Mouse (Mus musculus) lung, postnatal 36 days (tissue): ENCODE results near the gene Hjurp.

Experiments
- DNase-seq: peaks from one replicate; pipeline ENCODE4 v3.0.0; 2022; ENCODE audit warnings: mixed read lengths

Gene Hjurp

GRCm38 (mm10) chr1:88279111-88280005, 1.9 kb upstream of the Hjurp start:
- peak; percentile 88 for DNase-seq

DNA sequence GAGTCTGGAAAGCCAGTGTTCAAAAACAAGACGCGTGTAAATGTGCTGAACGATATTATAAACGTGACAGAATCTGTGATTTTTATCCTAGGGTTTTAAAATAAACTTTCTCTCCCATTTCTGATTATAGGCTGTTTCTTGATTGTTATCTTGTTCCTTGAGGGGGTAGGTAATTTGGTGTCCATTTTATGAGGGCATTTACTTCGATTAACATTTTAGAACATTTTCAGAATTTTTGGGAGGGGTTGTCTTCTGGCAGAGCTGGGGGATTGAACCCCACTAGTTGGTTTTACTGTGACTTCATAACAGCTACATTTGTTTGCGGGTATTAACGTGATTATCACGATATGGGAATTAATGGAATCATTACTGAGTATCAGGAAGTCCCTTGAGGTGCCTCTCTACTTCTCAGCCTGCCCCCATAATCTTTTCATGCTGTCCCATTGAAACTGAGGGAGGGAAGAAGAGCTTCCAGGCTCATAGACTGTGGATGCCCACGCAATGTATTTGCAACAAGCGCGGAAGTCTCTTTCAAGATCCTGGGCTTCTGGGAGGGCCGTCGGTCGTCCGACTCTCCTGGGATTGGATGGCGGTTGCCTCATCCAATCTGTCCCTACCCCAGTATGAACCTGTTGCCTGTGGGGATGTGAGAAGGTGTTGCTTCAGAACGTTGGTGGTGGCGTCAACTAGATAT, 532 bp upstream of the Hjurp start:
- no peak for DNase-seq

GRCm38 (mm10) chr1:88276524-88277097, 822 bp downstream of the Hjurp start:
- DNase-seq, result no peak

DNA sequence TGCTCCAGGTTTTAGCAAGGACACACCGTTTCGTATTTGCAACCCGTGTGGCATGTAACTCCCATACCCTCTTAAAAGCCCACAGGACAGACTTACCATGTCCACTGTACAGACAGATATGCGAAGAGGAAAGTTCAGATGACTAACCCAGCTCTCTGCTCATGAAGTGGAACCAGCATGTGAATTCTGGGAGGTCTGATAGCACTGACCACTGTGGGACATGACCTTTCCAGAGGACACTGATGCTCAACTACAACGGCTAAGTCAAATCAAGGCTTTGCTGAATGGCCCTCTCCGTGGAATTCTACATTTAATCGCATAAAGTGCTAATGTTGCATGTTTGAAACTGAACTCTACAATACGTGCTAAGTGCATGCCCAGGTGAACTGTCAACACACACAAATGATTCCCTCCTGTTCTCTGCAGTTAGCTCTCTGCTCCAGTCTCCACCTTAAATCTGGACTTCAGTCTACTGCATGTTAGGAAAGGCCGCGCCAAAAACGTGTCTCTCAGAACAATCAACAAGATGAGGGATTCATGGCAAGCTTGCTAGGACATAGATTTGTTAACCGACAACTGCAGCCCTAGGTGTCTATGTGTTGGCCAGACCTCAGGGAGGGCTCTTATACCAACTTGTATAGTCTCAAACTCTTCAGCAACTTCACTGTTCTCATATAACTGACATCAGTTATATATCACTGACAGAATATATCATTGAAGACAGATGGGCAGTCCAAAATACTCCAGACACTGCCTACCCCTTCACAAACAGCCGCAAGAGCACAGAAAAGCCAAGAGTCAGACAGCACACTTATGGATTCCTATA, 1.5 kb downstream of the Hjurp start:
- peak; percentile 17 for DNase-seq

GRCm38 (mm10) chr1:88275078-88275680, 2.3 kb downstream of the Hjurp start:
- peak; percentile 1 for DNase-seq

- DNase-seq, result peak; percentile 9
Observed at GRCm38 (mm10) chr1:88274371-88275077, 2.9 kb downstream of the Hjurp start.

GRCm38 (mm10) chr1:88273832-88274231, 3.6 kb downstream of the Hjurp start:
- peak; percentile 10 for DNase-seq

DNA sequence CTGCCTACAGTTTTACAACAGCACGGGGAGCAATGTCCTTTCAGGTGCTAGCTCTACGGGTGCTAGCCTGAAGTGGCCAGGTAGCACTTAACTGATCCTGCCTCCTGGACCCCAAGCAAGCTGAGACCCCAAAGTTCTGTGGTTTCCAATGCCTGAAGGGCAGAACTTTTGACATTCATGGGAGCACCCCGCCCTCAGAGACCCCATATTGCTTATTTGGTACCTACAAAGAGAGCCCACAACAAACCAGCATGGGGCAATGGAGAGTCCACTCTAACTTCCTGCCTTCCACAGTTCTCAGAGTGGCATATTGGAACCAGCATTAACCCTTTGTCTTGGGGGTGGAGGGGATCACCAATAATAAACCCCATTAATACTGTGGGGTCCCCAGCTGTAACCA, 4.1 kb downstream of the Hjurp start:
- DNase-seq, result no peak

GRCm38 (mm10) chr1:88272851-88273250, 4.6 kb downstream of the Hjurp start:
- DNase-seq, result no peak

GRCm38 (mm10) chr1:88269539-88270309, 7.7 kb downstream of the Hjurp start:
- no peak for DNase-seq

GRCm38 (mm10) chr1:88268070-88268469, 9.4 kb downstream of the Hjurp start:
- no peak for DNase-seq

DNA sequence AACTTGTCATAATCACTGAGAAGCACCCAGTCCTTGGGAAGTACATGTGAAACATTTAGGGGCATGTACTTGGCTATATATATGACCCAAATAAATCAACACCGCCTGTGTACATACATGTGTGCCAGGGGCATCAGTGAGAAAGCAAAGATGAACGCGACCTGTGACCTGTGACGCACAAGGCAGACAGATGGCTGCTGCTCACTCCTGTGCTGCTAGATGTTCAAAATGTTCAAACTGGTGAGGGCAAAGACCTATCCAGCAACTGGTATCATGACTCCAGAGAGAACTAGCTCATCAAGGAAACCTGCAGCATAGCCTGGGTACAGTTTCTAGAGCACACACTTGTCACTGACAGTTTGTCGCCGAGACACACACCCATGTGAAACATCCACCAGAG, 9.9 kb downstream of the Hjurp start:
- no peak for DNase-seq

- no peak for DNase-seq
Observed at GRCm38 (mm10) chr1:88266123-88266522, 11.3 kb downstream of the Hjurp start.

DNA sequence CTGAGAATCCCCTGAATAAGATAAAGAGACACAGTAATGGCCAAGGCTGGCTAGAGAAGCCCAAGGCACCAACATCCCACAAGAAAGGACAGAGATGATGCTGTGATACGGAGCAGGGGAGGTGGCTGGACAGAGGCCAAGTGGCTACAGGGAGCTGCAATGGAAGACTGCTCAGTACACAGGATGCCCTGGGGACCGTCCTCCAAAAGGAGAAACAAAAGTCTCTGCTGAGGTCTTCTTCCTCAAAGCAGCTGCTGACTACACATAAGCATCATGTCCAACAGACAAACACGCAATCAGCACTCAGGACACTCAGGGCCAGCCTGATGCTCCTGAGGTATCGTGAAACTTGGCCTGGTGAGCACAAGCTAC, 12.6 kb downstream of the Hjurp start:
- DNase-seq, result no peak

- no peak for DNase-seq
Observed at GRCm38 (mm10) chr1:88264237-88264868, 13.1 kb downstream of the Hjurp start.

DNA sequence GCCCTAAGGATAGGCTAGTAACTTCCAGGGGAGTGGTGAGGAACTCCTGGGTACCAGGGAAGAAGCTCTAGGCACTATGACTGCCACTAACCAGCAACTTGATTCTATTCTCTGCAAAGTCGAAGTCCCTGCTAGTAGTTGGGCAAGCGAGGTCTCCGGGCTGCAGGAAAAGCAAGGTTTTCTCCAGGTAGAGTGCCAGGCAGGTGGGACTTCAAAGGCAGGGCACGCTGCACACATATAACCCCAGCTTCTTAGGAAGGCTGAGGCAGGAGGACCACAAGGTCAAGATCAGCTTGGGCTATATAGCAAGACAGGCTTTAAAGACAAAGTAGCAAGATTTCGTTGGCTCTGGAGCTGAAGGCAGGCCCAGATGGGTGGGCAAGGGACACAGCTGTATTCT, 13.7 kb downstream of the Hjurp start:
- no peak for DNase-seq

GRCm38 (mm10) chr1:88262961-88263360, 14.5 kb downstream of the Hjurp start:
- no peak for DNase-seq

DNA sequence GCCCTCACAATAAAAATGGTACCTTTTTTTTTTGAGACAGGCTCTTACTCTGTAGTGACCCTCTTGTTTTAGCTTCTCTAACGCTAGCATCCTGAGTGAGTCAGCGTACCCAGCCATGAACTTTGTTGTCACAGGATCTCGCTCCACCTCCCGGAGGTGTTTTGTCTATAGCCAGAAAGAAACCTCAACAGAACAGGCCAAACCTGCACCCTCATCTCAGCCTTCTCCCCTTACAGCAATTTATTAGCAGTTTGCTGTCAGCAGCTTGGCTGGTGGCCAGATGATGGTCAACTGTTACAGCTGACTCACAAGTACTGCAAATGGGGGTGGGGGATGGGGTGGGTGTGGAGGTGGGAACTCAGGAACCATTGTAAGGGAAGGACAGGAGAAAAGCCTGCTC, 15.2 kb downstream of the Hjurp start:
- DNase-seq, result peak; percentile 63

GRCm38 (mm10) chr1:88261706-88262105, 15.7 kb downstream of the Hjurp start:
- DNase-seq, result no peak

DNA sequence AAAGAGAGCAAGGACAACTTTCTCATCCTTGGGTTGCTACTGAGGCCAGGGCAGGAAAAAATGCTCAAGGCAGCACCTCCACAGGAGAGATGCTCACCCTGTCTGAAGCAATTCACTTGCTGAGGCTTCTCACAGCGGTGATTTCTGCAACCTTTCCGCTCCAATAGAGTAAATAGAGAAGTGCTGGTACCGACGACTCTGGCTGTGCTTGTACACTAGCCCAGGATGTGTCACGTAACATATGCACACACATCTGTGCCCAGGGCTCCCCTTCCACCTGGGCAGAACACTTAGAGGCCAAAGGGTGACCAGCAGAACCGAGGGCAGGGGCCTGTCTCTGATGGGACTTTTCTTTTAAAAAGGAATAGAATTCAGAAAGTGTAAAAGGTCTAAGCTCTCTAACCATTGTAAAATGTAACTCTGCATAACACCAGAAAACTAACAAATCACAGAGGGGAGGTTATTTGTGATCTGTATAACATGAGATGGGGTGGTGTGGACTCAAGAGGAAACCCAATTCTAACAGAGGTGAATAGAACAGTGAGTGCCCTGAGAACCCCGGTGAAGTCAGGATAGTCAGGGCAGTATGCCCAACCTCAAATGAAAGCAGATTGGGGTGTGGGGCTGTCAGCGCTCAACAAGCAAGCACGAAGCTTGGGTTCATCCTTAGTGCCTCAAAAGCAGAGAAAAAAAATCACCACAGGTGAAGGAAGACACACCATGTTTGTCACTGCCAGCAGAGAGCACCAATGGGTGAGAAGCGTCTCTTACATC, 16.6 kb downstream of the Hjurp start:
- DNase-seq, result no peak
